In genomic region chr5:147564140-147564590, GRCm38 (mm10) we compare ENCODE assay signal across 9 mouse cellular contexts.
DNase-seq lines count a peak whose midpoint lies in the region; ATAC-seq and TF ChIP-seq lines count a peak whose summit lies in the region.
"Had no signal": no experiment of that assay in that cellular context is flagged by ENCODE, and none has a peak within 500 bp of the region (broad histone marks: within the 10 kb centered on the region; RNA-seq: fewer than 3 reads in every experiment).

No protein-coding gene starts in this region.

- intact Hi-C loops in heart, postnatal 25 days (cut with DNase I): no loop called here

- H3K4me3 ChIP-seq in heart, embryonic 11.5 days (ENCODE audit: low read depth, low read length): no peak overlapping the region
- no peak overlapping the region for H3K4me3 ChIP-seq in forebrain, postnatal 0 days (ENCODE audit: low read depth, low read length)
- H3K4me3 ChIP-seq: erythroblast, embryonic 14.5 days had no signal

- no peaks in the 10 kb centered on the region for H3K9me3 ChIP-seq in heart, embryonic 11.5 days (replicated peaks; ENCODE audit: control insufficient read depth, low read length)
- H3K9me3 ChIP-seq in forebrain, postnatal 0 days (ENCODE audit: low read length): no peaks in the 10 kb centered on the region

- H3K4me1 ChIP-seq in heart, embryonic 11.5 days (ENCODE audit: control insufficient read depth, insufficient read depth, low read length): no peaks in the 10 kb centered on the region
- no peaks in the 10 kb centered on the region for H3K4me1 ChIP-seq in forebrain, postnatal 0 days (ENCODE audit: insufficient read depth)

- DNase-seq in heart, postnatal 25 days (ENCODE audit: low spot score): no peak
- DNase-seq in B cell, adult 2 months: peak; percentile 61 to 66
- no peak for DNase-seq in forebrain, postnatal 0 days
- DNase-seq in ovary, adult 18-20 months (ENCODE audit: low spot score): no peak
- no peak for DNase-seq in ovary, postnatal 10 days (ENCODE audit: low spot score)
- no peak for DNase-seq in adrenal gland, postnatal 25 days

- peak overlapping the region; percentile 27; the same call in 1 of the 2 replicates for H3K4me2 ChIP-seq in heart, embryonic 11.5 days
- peak overlapping the region; percentile 5; the same call in 1 of the 2 replicates for H3K4me2 ChIP-seq in forebrain, postnatal 0 days (ENCODE audit: low read depth)

- H3K27ac ChIP-seq in heart, embryonic 11.5 days (ENCODE audit: low read depth, low read length): no peak overlapping the region
- no peak overlapping the region for H3K27ac ChIP-seq in forebrain, postnatal 0 days (ENCODE audit: low read depth, low read length)

- ATAC-seq in heart, embryonic 11.5 days (replicated peaks; ENCODE audit: insufficient number of reproducible peaks, low FRiP score, low TSS enrichment): no peak
- no peak for ATAC-seq in forebrain, postnatal 0 days
- peak; percentile 81 for ATAC-seq in megakaryocyte progenitor cell, adult 5-6 weeks (replicated peaks; ENCODE audit: poor library complexity)

- no peak overlapping the region for H3K9ac ChIP-seq in heart, embryonic 11.5 days (ENCODE audit: low read depth, low read length)
- no peak overlapping the region for H3K9ac ChIP-seq in forebrain, postnatal 0 days

- H3K27me3 ChIP-seq in heart, embryonic 11.5 days (ENCODE audit: control insufficient read depth, insufficient read depth, low read length): no peaks in the 10 kb centered on the region
- no peaks in the 10 kb centered on the region for H3K27me3 ChIP-seq in forebrain, postnatal 0 days (ENCODE audit: insufficient read depth, low read length)

- WGBS in heart, embryonic 11.5 days (ENCODE audit: insufficient replicate concordance): 37% methylated on average over 16 of the region's 16 CpGs
- 25% methylated on average over 16 of the region's 16 CpGs for WGBS in forebrain, postnatal 0 days

- no peak for TF ChIP-seq CTCF in forebrain, postnatal 0 days (IDR thresholded peaks at IDR 0.05; ENCODE audit: low read depth)

- no peaks in the 10 kb centered on the region for H3K36me3 ChIP-seq in heart, embryonic 11.5 days (ENCODE audit: control insufficient read depth, insufficient read depth, low read length)
- H3K36me3 ChIP-seq in forebrain, postnatal 0 days (ENCODE audit: insufficient read depth): no peaks in the 10 kb centered on the region

Comparison
In these comparisons a context has a peak if more than half of its experiments do, and no peak if none do; other contexts are left out.
1. DNase-seq: peak in B cell, adult 2 months (2 of 2); none in heart, postnatal 25 days (single experiment), forebrain, postnatal 0 days (single experiment), ovary, adult 18-20 months (single experiment), ovary, postnatal 10 days (single experiment) and adrenal gland, postnatal 25 days (single experiment).